Mouse (Mus musculus) liver, postnatal 0 days (tissue): ENCODE measurements around the gene Tm4sf5. TPM values are rescaled to one million over a fixed set of nuclear protein-coding genes. Genes with fewer than 3 reads are reported as not detected.
"Not testable (repeated sequence)": the region's sequence is repeated elsewhere in the genome, so short reads cannot be mapped to it uniquely, and the experiment has no call there.

Experiments
- ATAC-seq: fragments of 200-750 bp; cut with Nextera tagmentation; 2 replicates; pipeline ENCODE4 v1.8.0; 2017; ENCODE audit warnings: mild to moderate bottlenecking, moderate library complexity
- DNase-seq: peaks from one replicate; pipeline ENCODE4 v3.0.0-alpha.2; 2016
- H3K27ac ChIP-seq: fragments of 300-500 bp; sonication (generic); 2 replicates; pipeline ENCODE4 v1.5.1; 2014; ENCODE audit warnings: antibody characterized with exemption, moderate library complexity, mild to moderate bottlenecking, low read depth
- H3K27me3 ChIP-seq: fragments of 300-500 bp; sonication (generic); 2 replicates; pipeline ENCODE4 v1.6.1; 2014; ENCODE audit warnings: low read length, control low read depth, mixed read lengths; ENCODE audit not compliant: insufficient read depth
- H3K36me3 ChIP-seq: fragments of 300-500 bp; sonication (generic); replicated peaks from 2 replicates; pipeline ENCODE4 v1.6.1; 2014; ENCODE audit warnings: mild to moderate bottlenecking, control low read depth, low read length, moderate library complexity, mixed read lengths; ENCODE audit not compliant: insufficient read depth
- H3K4me1 ChIP-seq: fragments of 300-500 bp; sonication (generic); 2 replicates; pipeline ENCODE4 v1.6.1; 2014; ENCODE audit warnings: antibody characterized with exemption, mild to moderate bottlenecking, control low read depth; ENCODE audit not compliant: insufficient read depth
- H3K4me2 ChIP-seq: fragments of 300-500 bp; sonication (generic); 2 replicates; pipeline ENCODE4 v1.6.1; 2014; ENCODE audit warnings: low read depth, mild to moderate bottlenecking, low read length, moderate library complexity, mixed read lengths
- H3K4me3 ChIP-seq: fragments of 300-500 bp; sonication (generic); 2 replicates; pipeline ENCODE4 v1.5.1; 2014; ENCODE audit warnings: low read depth, low read length
- H3K9ac ChIP-seq: fragments of 300-500 bp; sonication (generic); replicated peaks from 2 replicates; pipeline ENCODE4 v1.6.1; 2014; ENCODE audit warnings: mild to moderate bottlenecking, moderate library complexity
- H3K9me3 ChIP-seq: fragments of 300-500 bp; sonication (generic); 2 replicates; pipeline ENCODE4 v1.6.1; 2016; ENCODE audit warnings: mild to moderate bottlenecking, control low read depth, low read length, mixed read lengths
- CTCF ChIP-seq: sonication (generic); IDR thresholded peaks from 2 replicates; pipeline ENCODE4 v1.5.1; 2016; ENCODE audit warnings: antibody characterized with exemption, low read depth
- EP300 ChIP-seq: IDR thresholded peaks from 2 replicates; pipeline ENCODE4 v1.6.1; 2016; ENCODE audit warnings: antibody characterized with exemption, low read depth, mild to moderate bottlenecking
- WGBS: fragments of 180-500 bp; shearing (Covaris S2); extraction: QIAGEN DNeasy Blood & Tissue Kit; methylation state at CpG from one replicate; pipeline ENCODE4 v1.1.7; 2014; ENCODE audit not compliant: insufficient replicate concordance; 5-methylcytosine and 5-hydroxymethylcytosine counted together
- polyA plus RNA-seq: library from polyadenylated mRNA; unstranded; fragments of >200 nt; fragmentation: Nextera tagmentation; extraction: Ambion mirVana; gene quantifications from 2 replicates; pipeline ENCODE4 v1.2.1, GENCODE M21; 2015

Tm4sf5 gene
- polyA plus RNA-seq, 1 experiment from 2014 or later = 1.7 TPM

DNA sequence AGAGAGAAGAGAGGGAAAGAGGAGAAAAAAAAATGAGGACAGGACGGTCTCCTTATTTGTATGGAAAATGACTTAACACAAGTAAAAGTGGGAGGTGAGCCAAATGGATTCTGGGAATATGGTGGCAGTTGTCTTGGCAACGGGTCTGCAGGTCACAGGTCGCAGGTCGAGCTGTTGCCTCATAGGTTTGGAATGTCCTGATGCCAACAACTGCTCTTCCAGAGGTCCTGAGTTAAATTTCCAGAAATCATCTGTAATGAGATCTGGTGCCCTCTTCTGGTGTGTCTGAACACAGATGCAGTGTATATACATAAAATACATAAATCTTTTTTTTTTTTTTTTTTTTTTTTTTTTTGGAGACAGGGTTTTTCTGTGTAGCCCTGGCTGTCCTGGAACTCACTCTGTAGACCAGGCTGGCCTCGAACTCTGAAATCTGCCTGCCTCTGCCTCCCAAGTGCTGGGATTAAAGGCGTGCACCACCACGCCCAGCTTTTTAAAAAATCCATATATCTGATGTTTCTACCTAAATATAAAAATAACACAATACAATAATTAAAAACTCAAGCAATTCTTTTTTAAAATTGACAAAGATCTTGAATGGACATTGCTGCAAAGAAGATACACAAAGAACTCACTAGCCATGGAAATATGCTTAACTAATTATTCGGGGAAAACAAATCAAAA lies 18.4 kb downstream of the Tm4sf5 start:
- WGBS = 74% methylated on average over 8 of the region's 8 CpGs
- H3K4me3 ChIP-seq, H3K4me2 ChIP-seq, H3K9ac ChIP-seq, H3K9me3 ChIP-seq, H3K27me3 ChIP-seq, ATAC-seq: not testable (repeated sequence)
- TF ChIP-seq CTCF = peak; percentile 19
- peak; percentile 54 for DNase-seq
- Histone ChIP-seq H3K27ac (0 out of 2 replicates have a peak overlapping the region, but pooled peaks have one; percentile 13), H3K4me1 (peaks cover 14% of the 10 kb centered on the region), H3K36me3 (peaks cover 12% of the 10 kb centered on the region)

DNA sequence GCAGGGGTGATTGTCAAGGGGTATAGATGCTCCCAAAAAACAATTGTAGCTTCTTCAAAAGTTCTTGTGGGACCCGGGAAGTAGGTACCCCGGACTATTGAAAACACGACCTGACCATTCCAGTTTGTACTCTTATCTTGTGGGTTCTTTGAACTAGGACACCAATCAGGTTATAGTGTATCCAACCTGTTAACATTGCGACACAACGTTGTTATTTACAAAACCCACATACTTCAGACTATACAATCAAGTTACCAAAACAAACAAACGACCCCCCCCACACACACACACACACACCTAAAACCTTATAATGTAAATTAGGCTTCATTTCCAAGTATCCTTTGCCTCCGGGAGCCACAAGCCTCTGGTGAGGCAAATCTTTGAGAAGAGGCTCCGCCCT lies 19.7 kb downstream of the Tm4sf5 start:
- Histone ChIP-seq H3K27me3 (no peaks in the 10 kb centered on the region), H3K4me3 (peak overlapping the region; percentile 86), H3K9ac (peak overlapping the region; percentile 22; the same call in 1 of the 2 replicates), H3K27ac (peak overlapping the region; percentile 75), H3K9me3 (no peaks in the 10 kb centered on the region), H3K4me2 (peak overlapping the region; percentile 80), H3K4me1 (peaks cover 8% of the 10 kb centered on the region), H3K36me3 (peaks cover 12% of the 10 kb centered on the region)
- ATAC-seq (peak; percentile 56), DNase-seq (no peak)
- WGBS = 1% methylated on average over 8 of the region's 8 CpGs
- TF ChIP-seq CTCF = no peak
- TF ChIP-seq EP300 = no peak

DNA sequence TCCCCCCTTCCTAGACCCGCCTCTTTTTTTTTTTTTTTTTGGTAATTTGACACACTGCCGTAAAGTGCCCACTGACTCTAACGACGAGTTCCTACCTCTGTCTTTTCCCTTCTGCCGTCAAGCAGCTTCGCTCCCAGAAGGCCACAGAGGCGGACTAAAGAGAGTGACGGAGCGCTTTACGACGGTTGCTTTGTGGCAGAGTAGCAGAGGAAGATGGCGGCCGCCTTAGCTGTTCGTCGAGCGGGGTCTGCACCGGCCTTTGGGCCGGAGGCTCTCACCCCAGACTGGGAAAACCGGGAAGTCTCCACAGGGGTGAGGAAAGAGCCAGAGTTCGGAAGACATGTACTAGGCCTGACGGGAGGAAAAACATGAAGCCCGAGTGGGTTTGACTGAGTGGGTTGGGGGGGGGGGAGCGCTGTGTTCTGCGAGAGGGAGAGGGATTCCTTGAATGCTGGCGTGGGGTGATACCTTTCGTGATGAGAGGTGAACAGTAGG lies 20.2 kb downstream of the Tm4sf5 start, which contains the start of gene Psmb6:
Gene Psmb6 (plus strand): TSS at position 184 of the 495 bp plus-strand sequence.
- TF ChIP-seq CTCF (no peak), EP300 (peak; percentile 66)
- under 1% methylated on average over 25 of the region's 26 CpGs for WGBS
- Histone ChIP-seq H3K36me3 (peaks cover 12% of the 10 kb centered on the region), H3K27me3 (no peaks in the 10 kb centered on the region), H3K4me1 (peaks cover 6% of the 10 kb centered on the region), H3K27ac (peak within 1 kb of the TSS; percentile 75), H3K4me3 (peak within 1 kb of the TSS; percentile 86), H3K4me2 (peak within 1 kb of the TSS; percentile 80), H3K9me3 (no peaks in the 10 kb centered on the region), H3K9ac (peak within 1 kb of the TSS; percentile 76)
- peak; percentile 95 for ATAC-seq
- peak; percentile 89 for DNase-seq

DNA sequence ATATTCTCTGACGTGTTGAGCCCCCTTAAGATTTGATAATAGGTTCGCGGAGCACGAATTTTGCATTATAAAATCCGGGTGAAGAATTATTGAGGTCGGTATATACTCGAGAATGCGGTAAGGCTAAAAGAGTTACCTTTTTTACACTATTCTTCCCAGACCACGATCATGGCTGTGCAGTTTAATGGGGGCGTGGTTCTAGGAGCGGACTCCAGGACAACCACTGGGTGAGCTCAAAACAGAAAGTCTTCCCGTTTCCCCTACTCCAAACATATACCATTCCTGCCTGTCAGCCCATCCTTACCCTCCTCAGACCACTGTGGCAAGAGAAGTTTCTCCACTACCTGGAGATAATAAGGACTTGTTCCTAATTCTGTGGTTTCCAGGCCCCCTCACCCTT lies 20.7 kb downstream of the Tm4sf5 start:
- H3K4me1 ChIP-seq = peaks cover 6% of the 10 kb centered on the region
- ATAC-seq = peak; percentile 38
- peak overlapping the region; percentile 86 for H3K4me3 ChIP-seq
- 0 out of 2 replicates have a peak overlapping the region, but pooled peaks have one; percentile 55 for H3K27ac ChIP-seq
- H3K27me3 ChIP-seq = no peaks in the 10 kb centered on the region
- TF ChIP-seq CTCF (no peak), EP300 (no peak)
- no peak for DNase-seq
- no peaks in the 10 kb centered on the region for H3K9me3 ChIP-seq
- H3K9ac ChIP-seq = peak overlapping the region; percentile 76
- H3K4me2 ChIP-seq = peak overlapping the region; percentile 80
- peaks cover 12% of the 10 kb centered on the region for H3K36me3 ChIP-seq
- whole genome bisulfite sequencing = 3% methylated on average over 12 of the region's 12 CpGs

DNA sequence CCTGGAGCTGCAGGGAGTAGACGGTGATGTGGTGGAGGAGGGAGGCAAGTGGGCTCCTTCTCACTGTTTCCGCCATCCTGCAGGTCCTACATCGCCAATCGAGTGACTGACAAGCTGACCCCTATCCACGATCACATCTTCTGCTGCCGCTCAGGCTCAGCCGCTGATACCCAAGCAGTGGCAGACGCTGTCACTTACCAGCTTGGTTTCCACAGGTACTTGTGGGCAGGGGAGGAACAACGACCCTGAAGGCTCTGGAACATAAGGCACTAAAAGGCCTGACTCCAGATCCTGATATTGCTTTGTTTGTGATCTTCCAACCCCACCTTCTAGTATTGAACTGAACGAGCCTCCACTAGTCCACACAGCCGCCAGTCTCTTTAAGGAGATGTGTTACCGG lies 21.2 kb downstream of the Tm4sf5 start:
- peak overlapping the region; percentile 80 for H3K4me2 ChIP-seq
- no peaks in the 10 kb centered on the region for H3K9me3 ChIP-seq
- no peak overlapping the region for H3K27ac ChIP-seq
- DNase-seq (no peak), ATAC-seq (no peak)
- H3K36me3 ChIP-seq = peaks cover 12% of the 10 kb centered on the region
- TF ChIP-seq EP300 (no peak), CTCF (no peak)
- WGBS = 87% methylated on average over 12 of the region's 12 CpGs
- peaks cover 6% of the 10 kb centered on the region for H3K4me1 ChIP-seq
- H3K27me3 ChIP-seq = no peaks in the 10 kb centered on the region
- H3K9ac ChIP-seq = peak overlapping the region; percentile 76; the same call in 1 of the 2 replicates
- H3K4me3 ChIP-seq = peak overlapping the region; percentile 86

DNA sequence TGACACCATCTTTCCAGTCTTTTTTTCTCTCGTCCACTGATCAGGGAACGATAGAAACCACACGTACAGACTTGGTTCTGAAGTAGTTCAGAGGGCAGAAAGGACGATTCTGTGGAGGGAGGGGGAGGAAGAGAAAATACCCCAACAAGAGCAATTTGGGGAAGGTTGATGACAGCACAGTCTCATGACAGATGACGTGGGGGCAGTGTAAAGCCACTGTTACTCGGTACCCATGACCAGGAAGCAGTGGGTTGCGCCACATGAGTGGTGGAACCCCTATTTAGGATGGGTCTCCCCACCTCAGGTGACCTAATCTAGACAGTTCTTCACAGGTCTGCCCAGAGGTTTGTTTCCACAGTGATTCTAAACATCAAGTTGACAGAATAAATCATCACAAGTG lies 23.6 kb downstream of the Tm4sf5 start:
- Histone ChIP-seq H3K4me3 (no peak overlapping the region), H3K27ac (no peak overlapping the region), H3K4me2 (no peak overlapping the region), H3K36me3 (peaks cover 12% of the 10 kb centered on the region), H3K4me1 (peaks cover 6% of the 10 kb centered on the region), H3K9ac (no peak overlapping the region), H3K9me3 (no peaks in the 10 kb centered on the region), H3K27me3 (no peaks in the 10 kb centered on the region)
- WGBS = 75% methylated on average over 7 of the region's 7 CpGs
- DNase-seq (no peak), ATAC-seq (no peak)
- TF ChIP-seq EP300 (no peak), CTCF (no peak)
